Mouse (Mus musculus): ENCODE results near the gene Gabbr2.

The Gabbr2 gene

GRCm38 (mm10) chr4:46988824-46989223 is 2.8 kb downstream of the Gabbr2 start:
- DNase-seq (ENCODE audit: low spot score in 2 of 2): no peak

DNA sequence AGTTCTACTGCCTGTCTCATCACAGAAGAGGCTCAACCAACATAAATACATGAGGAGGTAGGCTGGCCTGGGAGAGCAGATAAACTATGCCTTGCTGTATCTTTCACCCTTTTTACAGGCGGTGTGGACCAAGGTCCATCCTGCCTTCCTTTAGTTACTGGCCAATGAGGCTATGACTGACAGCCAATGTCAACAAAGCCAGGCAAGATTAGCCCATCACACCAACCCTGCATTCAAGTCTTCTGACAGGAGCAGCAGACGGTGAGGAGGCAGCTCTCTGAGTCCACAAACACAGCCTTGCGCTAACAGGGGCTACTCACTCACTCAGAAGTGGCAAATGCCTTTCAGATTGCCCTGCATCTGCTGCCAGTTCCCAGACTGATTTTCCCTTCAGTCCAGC is 3.4 kb downstream of the Gabbr2 start:
- DNase-seq (ENCODE audit: low spot score in 2 of 2): no peak

DNA sequence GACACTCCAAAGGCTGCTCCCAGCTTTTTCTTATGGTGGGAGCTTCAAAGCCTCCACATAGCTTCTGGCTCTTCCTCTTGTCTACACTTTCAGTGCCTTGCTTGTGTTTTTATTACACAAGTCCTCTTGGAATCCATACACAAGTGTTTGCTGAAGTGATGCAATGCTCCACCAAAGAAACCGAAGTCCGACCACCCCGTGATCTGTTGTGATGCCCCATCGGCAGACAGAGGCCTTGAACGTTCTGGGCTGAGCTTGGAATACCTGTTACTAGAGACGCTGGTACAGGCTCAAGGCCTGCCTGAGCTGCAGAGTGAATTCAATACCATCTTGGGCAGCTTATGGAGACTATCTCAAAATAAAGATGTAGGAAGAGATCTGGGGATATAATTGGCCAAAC is 3.9 kb downstream of the Gabbr2 start:
- no peak for DNase-seq (ENCODE audit: low spot score in 2 of 2)

DNA sequence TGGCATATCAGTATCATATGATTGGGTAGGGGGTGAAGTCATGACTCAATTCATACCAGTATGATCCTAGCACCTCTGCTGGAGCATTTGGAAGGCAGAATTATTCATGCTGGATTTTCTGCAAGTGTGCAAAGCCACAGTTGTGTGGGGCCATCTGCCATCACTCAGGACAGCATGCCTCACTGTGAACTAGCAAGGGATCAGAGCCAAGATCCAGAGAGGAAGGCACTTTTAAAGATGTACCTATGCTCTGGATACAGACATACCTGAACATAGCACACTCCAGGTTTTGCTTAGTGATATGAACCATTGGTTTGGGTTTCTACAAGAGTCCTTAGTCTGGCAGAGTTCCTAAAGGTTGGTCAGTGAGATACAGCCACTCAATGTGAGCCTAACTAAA is 5.6 kb downstream of the Gabbr2 start:
- no peak for DNase-seq (ENCODE audit: low spot score in 2 of 2)

- no peak for DNase-seq (ENCODE audit: low spot score in 2 of 2)
Observed at GRCm38 (mm10) chr4:46982912-46983311, 8.8 kb downstream of the Gabbr2 start.

- DNase-seq (ENCODE audit: low spot score in 2 of 2): no peak
Observed at GRCm38 (mm10) chr4:46982094-46982493, 9.6 kb downstream of the Gabbr2 start.

DNA sequence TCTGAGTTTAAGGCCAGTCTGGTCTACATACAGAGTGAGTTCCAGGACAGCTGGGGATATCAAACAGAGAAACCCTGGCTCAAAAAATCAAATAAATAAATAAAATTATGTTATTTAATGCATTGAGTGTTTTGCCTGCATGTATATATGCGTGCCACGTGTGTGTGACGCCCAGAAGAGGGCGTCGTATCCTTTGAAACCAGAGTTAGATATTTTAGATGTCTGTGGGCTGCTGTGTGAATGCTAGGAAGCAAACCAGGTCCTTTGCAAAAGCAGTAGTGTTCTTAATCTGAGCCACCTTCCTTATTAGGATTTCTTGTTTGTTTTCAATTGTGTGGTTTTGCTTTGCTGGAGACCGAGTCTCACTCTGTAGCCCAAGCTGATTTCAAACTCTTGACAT is 13.3 kb downstream of the Gabbr2 start:
- DNase-seq (ENCODE audit: low spot score in 2 of 2): no peak

DNA sequence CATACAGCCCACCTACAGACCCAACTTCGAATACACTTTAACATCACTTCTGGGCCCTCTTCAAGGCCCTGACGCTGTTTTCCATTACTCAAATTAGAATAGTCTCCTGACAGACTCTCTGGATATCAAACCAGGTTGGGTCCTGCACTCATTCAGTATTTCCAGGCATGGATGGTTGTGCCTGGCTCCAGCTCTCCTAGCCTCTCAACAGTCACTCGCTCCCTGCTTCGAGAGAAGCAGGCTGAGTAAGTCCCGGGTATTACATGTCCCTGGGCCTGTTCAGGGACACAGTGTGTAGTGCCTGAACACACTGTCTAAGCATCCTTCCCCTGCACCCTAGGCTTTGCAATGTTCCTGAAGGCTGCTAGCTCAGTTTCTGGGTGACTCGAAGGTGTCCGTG is 14.5 kb downstream of the Gabbr2 start:
- no peak for DNase-seq (ENCODE audit: low spot score in 2 of 2)

GRCm38 (mm10) chr4:46976671-46977071 is 15.0 kb downstream of the Gabbr2 start:
- no peak for DNase-seq (ENCODE audit: low spot score in 2 of 2)

- DNase-seq (ENCODE audit: low spot score in 2 of 2): no peak
Observed at GRCm38 (mm10) chr4:46973322-46973721, 18.4 kb downstream of the Gabbr2 start.

DNA sequence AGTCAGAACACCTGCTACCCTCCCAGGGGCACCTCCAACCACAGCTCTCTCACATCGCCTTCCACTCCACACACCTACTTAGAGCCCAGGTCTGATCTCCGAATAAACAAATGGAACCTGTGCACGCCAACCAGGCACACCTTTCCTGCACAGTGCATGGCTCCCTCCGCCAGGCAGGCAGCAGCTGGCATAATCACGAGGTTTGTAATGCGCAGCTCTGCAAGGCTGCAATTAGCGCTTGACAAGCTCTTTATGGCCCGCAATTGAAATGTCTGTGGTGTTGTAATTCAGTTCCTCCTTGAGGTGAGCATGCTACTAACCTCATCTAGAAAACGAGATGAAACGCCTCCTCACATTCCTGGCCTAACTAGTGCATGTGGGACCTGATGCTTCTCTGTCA is 23.7 kb downstream of the Gabbr2 start:
- DNase-seq (ENCODE audit: low spot score in 2 of 2): no peak

GRCm38 (mm10) chr4:46966551-46966950 is 25.1 kb downstream of the Gabbr2 start:
- DNase-seq (ENCODE audit: low spot score in 2 of 2): no peak

DNA sequence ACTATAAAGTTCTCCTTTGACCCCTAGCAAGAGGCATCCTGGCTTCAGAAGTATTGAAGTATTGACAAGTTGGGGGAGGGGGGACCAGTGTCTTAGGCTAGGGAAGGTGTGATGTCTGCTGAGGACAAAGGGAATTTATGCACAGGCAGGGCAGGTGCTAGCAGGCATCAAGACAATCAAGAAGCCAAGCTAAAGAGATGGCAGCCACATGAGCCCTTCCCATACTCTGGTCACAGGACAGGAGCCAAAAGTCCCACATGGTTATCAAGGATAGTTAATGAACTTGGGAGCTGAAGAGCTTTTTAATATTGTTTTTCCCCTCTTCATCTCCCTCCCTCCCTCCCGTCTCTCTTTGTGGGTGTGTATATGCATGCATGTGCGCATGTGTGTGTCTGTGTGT is 30.3 kb downstream of the Gabbr2 start:
- no peak for DNase-seq (ENCODE audit: low spot score in 2 of 2)

DNA sequence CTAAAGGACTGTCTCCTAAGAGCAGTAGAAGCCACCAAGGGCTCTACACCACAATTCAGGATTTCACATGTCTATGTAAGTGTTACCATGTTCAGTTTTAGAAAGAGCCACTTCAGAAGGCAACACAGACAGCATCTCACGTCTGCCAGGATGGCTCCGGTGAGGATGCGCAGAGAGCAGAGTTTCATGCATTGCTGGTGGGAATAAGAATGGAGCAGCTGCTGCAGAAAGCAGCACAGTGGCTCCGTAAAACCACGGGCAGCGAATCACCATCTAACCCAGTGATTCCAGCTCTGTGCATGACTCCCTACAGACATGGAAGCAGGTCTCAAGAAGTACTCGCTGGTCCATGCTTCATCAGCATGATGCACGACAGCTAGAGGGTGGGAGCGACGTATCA is 31.5 kb downstream of the Gabbr2 start:
- no peak for DNase-seq (ENCODE audit: low spot score in 2 of 2)

GRCm38 (mm10) chr4:46959776-46960175 is 31.9 kb downstream of the Gabbr2 start:
- no peak for DNase-seq (ENCODE audit: low spot score in 2 of 2)

- DNase-seq (ENCODE audit: low spot score in 2 of 2): no peak
Observed at GRCm38 (mm10) chr4:46957955-46958354, 33.7 kb downstream of the Gabbr2 start.

GRCm38 (mm10) chr4:46956966-46957365 is 34.7 kb downstream of the Gabbr2 start:
- DNase-seq (ENCODE audit: low spot score in 2 of 2): no peak

DNA sequence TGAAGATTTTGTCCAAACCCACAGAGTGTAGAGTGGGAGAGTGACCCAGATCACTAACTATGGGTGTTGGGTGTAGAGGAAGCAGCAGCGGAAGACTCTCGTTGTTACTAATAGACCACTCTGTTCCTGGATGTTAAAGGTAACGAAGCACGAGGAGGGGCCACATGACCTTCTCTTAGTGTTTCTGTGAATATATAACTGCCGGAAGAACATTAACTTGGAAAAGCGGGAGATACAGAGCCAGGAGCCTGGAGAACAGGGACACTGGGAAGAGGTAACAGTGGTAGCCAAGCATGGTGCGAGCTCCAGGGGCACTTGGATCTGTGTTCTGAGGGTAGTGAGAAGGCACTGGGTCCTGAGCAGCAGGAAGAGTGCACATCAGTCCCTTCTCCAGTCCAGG is 38.7 kb downstream of the Gabbr2 start:
- no peak for DNase-seq (ENCODE audit: low spot score in 2 of 2)

- DNase-seq (ENCODE audit: low spot score in 2 of 2): no peak
Observed at GRCm38 (mm10) chr4:46952562-46952961, 39.1 kb downstream of the Gabbr2 start.

- no peak for DNase-seq (ENCODE audit: low spot score in 2 of 2)
Observed at GRCm38 (mm10) chr4:46934291-46934690, 57.4 kb downstream of the Gabbr2 start.

DNA sequence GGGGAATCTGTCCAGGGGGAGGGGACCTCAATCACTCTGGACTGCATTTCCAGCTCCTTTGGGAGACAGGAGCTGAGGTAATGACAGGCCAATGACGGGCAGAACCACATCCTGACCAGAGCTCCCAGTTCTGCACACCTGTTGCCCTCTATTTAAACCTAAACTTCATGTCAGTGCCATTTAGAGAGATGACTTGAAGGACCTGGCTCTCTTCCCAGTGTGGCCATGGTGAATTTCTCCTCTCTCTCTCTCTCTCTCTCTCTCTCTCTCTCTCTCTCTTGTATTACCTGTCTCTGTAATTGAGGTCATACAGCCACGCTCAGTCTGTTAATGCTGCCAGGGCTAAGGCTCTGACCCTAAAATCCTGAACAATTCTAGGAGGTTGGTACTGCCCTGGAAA is 58.1 kb downstream of the Gabbr2 start:
- no peak for DNase-seq (ENCODE audit: low spot score in 2 of 2)

GRCm38 (mm10) chr4:46931706-46932397 is 59.8 kb downstream of the Gabbr2 start:
- no peak for DNase-seq (ENCODE audit: low spot score in 2 of 2)

DNA sequence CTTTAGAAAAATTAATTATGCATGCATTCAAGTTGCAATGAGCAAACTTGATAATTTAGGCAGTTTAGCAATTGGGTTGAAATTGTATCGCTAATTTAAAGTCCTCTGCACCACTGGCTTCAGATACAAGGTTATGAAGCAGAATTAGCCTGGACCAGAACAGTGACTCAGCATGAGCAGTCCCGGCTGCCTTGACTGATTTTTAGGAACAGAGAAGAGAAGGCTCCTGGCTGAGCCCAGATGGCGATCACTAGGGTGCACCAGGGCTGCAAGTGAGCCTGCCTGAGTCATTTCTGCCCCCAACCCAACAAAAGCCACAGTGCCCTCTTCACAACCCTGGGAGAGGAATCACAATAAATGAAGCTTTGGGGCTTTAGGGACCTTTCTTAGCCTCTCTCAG is 63.6 kb downstream of the Gabbr2 start:
- DNase-seq (ENCODE audit: low spot score in 2 of 2): peak in 1 of 2 experiments; percentile 53

DNA sequence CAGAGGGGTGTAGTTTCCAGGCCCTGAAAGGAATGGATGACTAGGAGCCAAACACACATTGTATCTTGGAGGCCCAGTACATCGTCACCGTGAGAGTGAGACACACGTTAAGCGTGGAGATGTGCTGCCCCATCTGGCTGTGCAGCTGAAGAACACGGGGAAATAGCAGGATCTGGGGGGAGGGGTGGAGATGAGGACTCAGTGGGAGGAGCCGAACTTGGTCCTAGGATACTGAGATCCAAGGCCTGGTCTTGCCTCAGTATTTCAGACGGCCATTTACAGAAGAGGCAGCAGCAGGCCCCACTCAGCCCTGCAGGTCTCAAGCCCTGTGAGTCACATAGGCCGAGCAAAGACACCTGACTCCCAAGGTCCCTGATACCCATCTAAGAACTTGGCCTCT is 72.5 kb downstream of the Gabbr2 start:
- peak in 1 of 2 experiments; percentile 50 for DNase-seq (ENCODE audit: low spot score in 2 of 2)

Data from right cerebral cortex, postnatal 36 days (tissue).